Mouse (Mus musculus): ENCODE measurements around the gene Tas2r105. TPM values are rescaled to one million over a fixed set of nuclear protein-coding genes. Genes with fewer than 3 reads are reported as not detected.

Gene Tas2r105
- total RNA-seq (2014; fragmentation: Nextera tagmentation) (not detected in 2 replicates), total RNA-seq (2017) (not detected in 2 replicates), polyA plus RNA-seq (2012) (not detected in 2 replicates)

- no peak for ATAC-seq (ENCODE audit: extremely low read depth, insufficient number of reproducible peaks, low FRiP score, poor library complexity, severe bottlenecking)
- TF ChIP-seq CTCF (IDR thresholded peaks at IDR 0.05; ENCODE audit: low read depth, low read length) (no peak), POLR2AphosphoS5 (IDR thresholded peaks at IDR 0.05; ENCODE audit: insufficient replicate concordance, low read depth, low read length) (no peak), TAL1 (conservative IDR thresholded peaks at IDR 0.05; ENCODE audit: low read depth, low read length) (no peak), GATA1 (IDR thresholded peaks at IDR 0.05; ENCODE audit: borderline replicate concordance, low read length) (no peak), GATA2 (IDR thresholded peaks at IDR 0.05; ENCODE audit: borderline replicate concordance, low read depth, low read length) (no peak)
- Histone ChIP-seq H3K36me3 (replicated peaks) (no peaks in the 10 kb centered on the region), H3K4me1 (ENCODE audit: insufficient read depth, low read depth, low read length) (no peaks in the 10 kb centered on the region), H3K9me3 (replicated peaks) (0 out of 2 replicates have a peak, but pooled peaks cover 2% of the 10 kb centered on the region), H3K27me3 (ENCODE audit: insufficient read depth, low read length) (no peaks in the 10 kb centered on the region), H3K4me3 (ENCODE audit: low read depth, low read length) (no peak within 1 kb of the TSS)
- DNase-seq (ENCODE audit: low spot score) = no peak
Observed at GRCm38 (mm10) chr6:131687395-131687794, at the start of gene Tas2r105. Gene Tas2r105 (minus strand): TSS chr6:131687495.

GRCm38 (mm10) chr6:131712803-131713202 is 25.5 kb upstream of the Tas2r105 start:
- TF ChIP-seq CTCF (IDR thresholded peaks at IDR 0.05; ENCODE audit: low read depth, low read length) (no peak), POLR2AphosphoS5 (IDR thresholded peaks at IDR 0.05; ENCODE audit: insufficient replicate concordance, low read depth, low read length) (no peak), GATA1 (IDR thresholded peaks at IDR 0.05; ENCODE audit: borderline replicate concordance, low read length) (no peak), TAL1 (conservative IDR thresholded peaks at IDR 0.05; ENCODE audit: low read depth, low read length) (no peak)
- Histone ChIP-seq H3K4me3 (ENCODE audit: low read depth, low read length) (no peak overlapping the region), H3K4me1 (ENCODE audit: insufficient read depth, low read depth, low read length) (no peaks in the 10 kb centered on the region), H3K27me3 (ENCODE audit: insufficient read depth, low read length) (no peaks in the 10 kb centered on the region), H3K9me3 (replicated peaks) (peaks cover 6% of the 10 kb centered on the region; the same call in 1 of the 2 replicates), H3K36me3 (replicated peaks) (no peaks in the 10 kb centered on the region)
- DNase-seq (ENCODE audit: low spot score) (no peak), ATAC-seq (ENCODE audit: extremely low read depth, insufficient number of reproducible peaks, low FRiP score, poor library complexity, severe bottlenecking) (no peak)

DNA sequence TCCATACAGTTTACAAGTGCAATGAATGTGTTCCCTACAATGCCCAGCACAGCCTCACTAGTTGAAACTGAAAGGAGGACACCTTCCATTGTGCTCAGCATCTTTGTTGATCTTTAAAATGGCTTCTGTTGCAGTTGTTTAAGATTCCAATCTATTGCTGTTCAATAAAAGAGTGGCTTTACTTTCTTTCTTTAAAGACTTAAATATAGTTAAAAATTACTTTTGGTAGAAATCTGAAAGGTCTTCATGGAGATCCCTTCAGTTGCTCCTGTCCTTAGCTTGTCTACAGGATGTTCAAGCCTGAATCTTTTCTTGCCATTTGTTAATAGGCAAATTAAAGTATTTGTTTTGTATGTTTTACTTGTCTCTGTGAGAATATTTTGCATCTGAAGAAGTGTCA is 2.7 kb upstream of the Tas2r105 start, which contains the start of gene Tas2r114:
TSS of gene Tas2r114 (minus strand) at position 101 of the 400 bp plus-strand sequence.
- no peaks in the 10 kb centered on the region for H3K36me3 ChIP-seq (replicated peaks)
- no peak for ATAC-seq (ENCODE audit: extremely low read depth, insufficient number of reproducible peaks, low FRiP score, poor library complexity, severe bottlenecking)

GRCm38 (mm10) chr6:131685644-131686043 is 1.7 kb downstream of the Tas2r105 start, which contains the start of gene Tas2r104:
Gene Tas2r104 (minus strand): TSS chr6:131685744.
- Histone ChIP-seq H3K4me1 (ENCODE audit: insufficient read depth, low read depth, low read length) (no peaks in the 10 kb centered on the region), H3K36me3 (replicated peaks) (no peaks in the 10 kb centered on the region), H3K9me3 (replicated peaks) (no peaks in the 10 kb centered on the region), H3K27me3 (ENCODE audit: insufficient read depth, low read length) (no peaks in the 10 kb centered on the region), H3K4me3 (ENCODE audit: low read depth, low read length) (no peak within 1 kb of the TSS)
- ATAC-seq (ENCODE audit: extremely low read depth, insufficient number of reproducible peaks, low FRiP score, poor library complexity, severe bottlenecking) (no peak), DNase-seq (ENCODE audit: low spot score) (no peak)
- TF ChIP-seq GATA1 (IDR thresholded peaks at IDR 0.05; ENCODE audit: borderline replicate concordance, low read length) (no peak), POLR2AphosphoS5 (IDR thresholded peaks at IDR 0.05; ENCODE audit: insufficient replicate concordance, low read depth, low read length) (no peak), CTCF (IDR thresholded peaks at IDR 0.05; ENCODE audit: low read depth, low read length) (no peak), GATA2 (IDR thresholded peaks at IDR 0.05; ENCODE audit: borderline replicate concordance, low read depth, low read length) (no peak), TAL1 (conservative IDR thresholded peaks at IDR 0.05; ENCODE audit: low read depth, low read length) (no peak)

More for the DNA sequence above, 2.7 kb upstream of the Tas2r105 start, which contains the start of gene Tas2r114:
- no peaks in the 10 kb centered on the region for H3K4me1 ChIP-seq (ENCODE audit: insufficient read depth, low read depth, low read length)
- 0 out of 2 replicates have a peak, but pooled peaks cover 2% of the 10 kb centered on the region for H3K9me3 ChIP-seq (replicated peaks)
- no peak within 1 kb of the TSS for H3K4me3 ChIP-seq (ENCODE audit: low read depth, low read length)
- TF ChIP-seq GATA2 (IDR thresholded peaks at IDR 0.05; ENCODE audit: borderline replicate concordance, low read depth, low read length) (no peak), POLR2AphosphoS5 (IDR thresholded peaks at IDR 0.05; ENCODE audit: insufficient replicate concordance, low read depth, low read length) (no peak), GATA1 (IDR thresholded peaks at IDR 0.05; ENCODE audit: borderline replicate concordance, low read length) (no peak), TAL1 (conservative IDR thresholded peaks at IDR 0.05; ENCODE audit: low read depth, low read length) (no peak), CTCF (IDR thresholded peaks at IDR 0.05; ENCODE audit: low read depth, low read length) (no peak)
- no peak for DNase-seq (ENCODE audit: low spot score)
- no peaks in the 10 kb centered on the region for H3K27me3 ChIP-seq (ENCODE audit: insufficient read depth, low read length)

GRCm38 (mm10) chr6:131678786-131679185 is 8.5 kb downstream of the Tas2r105 start, which contains the start of gene Tas2r106:
Gene Tas2r106 (minus strand): TSS chr6:131678886.
- H3K4me1 ChIP-seq (ENCODE audit: insufficient read depth, low read depth, low read length) = no peaks in the 10 kb centered on the region
- TF ChIP-seq POLR2AphosphoS5 (IDR thresholded peaks at IDR 0.05; ENCODE audit: insufficient replicate concordance, low read depth, low read length) = no peak
- no peak for TF ChIP-seq GATA2 (IDR thresholded peaks at IDR 0.05; ENCODE audit: borderline replicate concordance, low read depth, low read length)
- TF ChIP-seq TAL1 (conservative IDR thresholded peaks at IDR 0.05; ENCODE audit: low read depth, low read length) = no peak
- no peak for TF ChIP-seq GATA1 (IDR thresholded peaks at IDR 0.05; ENCODE audit: borderline replicate concordance, low read length)
- TF ChIP-seq CTCF (IDR thresholded peaks at IDR 0.05; ENCODE audit: low read depth, low read length) = no peak
- H3K9me3 ChIP-seq (replicated peaks) = 0 out of 2 replicates have a peak, but pooled peaks cover 4% of the 10 kb centered on the region
- no peak for ATAC-seq (ENCODE audit: extremely low read depth, insufficient number of reproducible peaks, low FRiP score, poor library complexity, severe bottlenecking)
- H3K36me3 ChIP-seq (replicated peaks) = no peaks in the 10 kb centered on the region
- DNase-seq (ENCODE audit: low spot score) = no peak
- no peaks in the 10 kb centered on the region for H3K27me3 ChIP-seq (ENCODE audit: insufficient read depth, low read length)
- H3K4me3 ChIP-seq (ENCODE audit: low read depth, low read length) = no peak within 1 kb of the TSS

DNA sequence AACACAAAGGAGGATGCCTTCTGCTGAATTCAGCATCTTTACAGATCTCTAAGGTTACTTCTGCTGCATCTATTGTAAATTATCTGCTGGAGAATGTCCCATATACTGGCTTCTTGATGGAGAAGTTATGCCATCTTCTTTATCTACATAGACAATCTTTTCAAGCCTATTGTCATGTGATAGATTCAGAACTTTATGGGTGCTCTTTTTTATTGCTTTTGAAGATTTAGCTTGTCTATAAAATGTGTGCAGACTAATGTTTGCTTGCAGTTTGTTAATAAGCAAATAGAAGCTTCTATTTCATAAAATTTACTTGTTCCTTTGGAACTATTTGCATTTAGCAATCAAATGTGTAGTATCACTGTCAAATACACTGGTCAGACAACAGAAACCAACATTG is 27.2 kb downstream of the Tas2r105 start, which contains the start of gene Tas2r107:
TSS of gene Tas2r107 (minus strand) at position 101 of the 400 bp plus-strand sequence.
- TF ChIP-seq GATA2 (IDR thresholded peaks at IDR 0.05; ENCODE audit: borderline replicate concordance, low read depth, low read length) = no peak
- TF ChIP-seq POLR2AphosphoS5 (IDR thresholded peaks at IDR 0.05; ENCODE audit: insufficient replicate concordance, low read depth, low read length) = no peak
- no peak for TF ChIP-seq CTCF (IDR thresholded peaks at IDR 0.05; ENCODE audit: low read depth, low read length)
- no peak for TF ChIP-seq GATA1 (IDR thresholded peaks at IDR 0.05; ENCODE audit: borderline replicate concordance, low read length)

More for the DNA sequence above, 27.2 kb downstream of the Tas2r105 start, which contains the start of gene Tas2r107:
- Histone ChIP-seq H3K4me3 (ENCODE audit: low read depth, low read length) (no peak within 1 kb of the TSS), H3K9me3 (replicated peaks) (peaks cover 2% of the 10 kb centered on the region; the same call in 1 of the 2 replicates), H3K4me1 (ENCODE audit: insufficient read depth, low read depth, low read length) (no peaks in the 10 kb centered on the region), H3K36me3 (replicated peaks) (no peaks in the 10 kb centered on the region), H3K27me3 (ENCODE audit: insufficient read depth, low read length) (no peaks in the 10 kb centered on the region)
- DNase-seq (ENCODE audit: low spot score) (no peak), ATAC-seq (ENCODE audit: extremely low read depth, insufficient number of reproducible peaks, low FRiP score, poor library complexity, severe bottlenecking) (no peak)

Other genes with a start within 250 kb of the Tas2r105 start
- not detected in 2 replicates for gene 5430401F13Rik, start 201.1 kb downstream of the Tas2r105 start, total RNA-seq (2014; fragmentation: Nextera tagmentation)
- gene 5430401F13Rik, start 201.1 kb downstream of the Tas2r105 start, total RNA-seq (2017) = not detected in 2 replicates
- gene 5430401F13Rik, start 201.1 kb downstream of the Tas2r105 start, polyA plus RNA-seq (2012) = not detected in 2 replicates
- not detected in 2 replicates for gene Gm6619, start 201.1 kb downstream of the Tas2r105 start, total RNA-seq (2014; fragmentation: Nextera tagmentation)
- gene Gm6619, start 201.1 kb downstream of the Tas2r105 start, total RNA-seq (2017) = 0.23 TPM in 1 of 2 replicates, not detected in the other
- not detected in 2 replicates for gene Gm6619, start 201.1 kb downstream of the Tas2r105 start, polyA plus RNA-seq (2012)
- not detected in 2 replicates for gene Tas2r130, start 56.6 kb downstream of the Tas2r105 start, total RNA-seq (2014; fragmentation: Nextera tagmentation)
- 0.27 and 0.35 TPM in 2 replicates for gene Tas2r130, start 56.6 kb downstream of the Tas2r105 start, total RNA-seq (2017)
- gene Tas2r130, start 56.6 kb downstream of the Tas2r105 start, polyA plus RNA-seq (2012) = not detected in 2 replicates
- gene Tas2r107, start 27.3 kb downstream of the Tas2r105 start, total RNA-seq (2014; fragmentation: Nextera tagmentation) = not detected in 2 replicates
- gene Tas2r107, start 27.3 kb downstream of the Tas2r105 start, total RNA-seq (2017) = not detected in 2 replicates
- gene Tas2r107, start 27.3 kb downstream of the Tas2r105 start, polyA plus RNA-seq (2012) = not detected in 2 replicates
- not detected in 2 replicates for gene Tas2r106, start 8.6 kb downstream of the Tas2r105 start, total RNA-seq (2014; fragmentation: Nextera tagmentation)
- 0.22 TPM in 1 of 2 replicates, not detected in the other for gene Tas2r106, start 8.6 kb downstream of the Tas2r105 start, total RNA-seq (2017)
- gene Tas2r106, start 8.6 kb downstream of the Tas2r105 start, polyA plus RNA-seq (2012) = not detected in 2 replicates
- not detected in 2 replicates for gene Tas2r104, start 1.8 kb downstream of the Tas2r105 start, total RNA-seq (2014; fragmentation: Nextera tagmentation)
- gene Tas2r104, start 1.8 kb downstream of the Tas2r105 start, total RNA-seq (2017) = not detected in 2 replicates
- not detected in 2 replicates for gene Tas2r104, start 1.8 kb downstream of the Tas2r105 start, polyA plus RNA-seq (2012)
- not detected in 2 replicates for gene Tas2r114, start 2.6 kb upstream of the Tas2r105 start, total RNA-seq (2014; fragmentation: Nextera tagmentation)
- 0.38 TPM in 1 of 2 replicates, not detected in the other for gene Tas2r114, start 2.6 kb upstream of the Tas2r105 start, total RNA-seq (2017)
- gene Tas2r114, start 2.6 kb upstream of the Tas2r105 start, polyA plus RNA-seq (2012) = not detected in 2 replicates